Mouse (Mus musculus): ENCODE measurements around the gene 1700001P01Rik.

GRCm38 (mm10) chr11:97744063-97744717 is 31.5 kb downstream of the 1700001P01Rik start, which contains the start of gene Pip4k2b:
- TF ChIP-seq CTCF (IDR thresholded peaks at IDR 0.05; ENCODE audit: low read depth) (no peak), EP300 (IDR thresholded peaks at IDR 0.05; ENCODE audit: low read depth) (no peak)

Measured in heart, postnatal 0 days (tissue).